Mouse (Mus musculus) CH12.LX (cell line): ENCODE results near the gene Tgfb2. TPM values are rescaled to one million over a fixed set of nuclear protein-coding genes. Genes with fewer than 3 reads are reported as not detected.

Source experiments
- DNase-seq: peaks from one replicate; pipeline ENCODE4 v3.0.0-alpha.2; 2013; ENCODE audit errors: extremely low read depth
- H3K27ac ChIP-seq: 2 replicates; pipeline ENCODE4 v1.5.1; 2012; ENCODE audit warnings: low read depth, mild to moderate bottlenecking, control low read depth, moderate library complexity; ENCODE audit not compliant: insufficient read depth
- H3K27me3 ChIP-seq: replicated peaks from 2 replicates; pipeline ENCODE3; 2012; ENCODE audit warnings: inconsistent platforms
- H3K36me3 ChIP-seq, 2 experiments: replicated peaks in 1 of 2; 2 replicates each; pipeline versions ENCODE3 to v1.6.1; 2012; ENCODE audit warnings: inconsistent platforms in 1 of 2, low read length in 1 of 2, mild to moderate bottlenecking in 1 of 2, mixed read lengths in 1 of 2, moderate library complexity in 1 of 2; ENCODE audit not compliant: control insufficient read depth in 1 of 2, insufficient read depth in 1 of 2
- H3K4me1 ChIP-seq, 2 experiments: 2 replicates each; pipeline ENCODE4 v1.6.1; 2012; ENCODE audit warnings: inconsistent platforms in 1 of 2, moderate library complexity in 1 of 2; ENCODE audit not compliant: insufficient read depth in 2 of 2, control insufficient read depth in 1 of 2
- H3K4me2 ChIP-seq: 2 replicates; pipeline ENCODE4 v1.6.1; 2012; ENCODE audit warnings: low read depth, mild to moderate bottlenecking, control low read depth; ENCODE audit not compliant: poor library complexity, insufficient read depth, severe bottlenecking
- H3K4me3 ChIP-seq, 3 experiments: fragments of 150-350 bp in 1 of 3; sonication (generic) in 1 of 3; replicated peaks in 1 of 3; 2 replicates each; pipeline versions ENCODE3 to v1.5.1; 2011 to 2012; ENCODE audit warnings: low read depth in 2 of 3, low read length in 2 of 3, mild to moderate bottlenecking in 2 of 3, moderate library complexity in 2 of 3, control low read depth in 1 of 3, improper control_type of control experiment in 1 of 3, inconsistent platforms in 1 of 3, mixed read lengths in 1 of 3; ENCODE audit not compliant: poor library complexity in 1 of 3
- H3K79me2 ChIP-seq: replicated peaks from 2 replicates; pipeline ENCODE4 v1.6.1; 2012; ENCODE audit warnings: mild to moderate bottlenecking, moderate library complexity; ENCODE audit not compliant: control insufficient read depth, poor library complexity, insufficient read depth, severe bottlenecking; ENCODE audit errors: extremely low read depth
- H3K9ac ChIP-seq: 2 replicates; pipeline ENCODE4 v1.6.1; 2012; ENCODE audit warnings: low read depth, mild to moderate bottlenecking, control low read depth, moderate library complexity; ENCODE audit not compliant: insufficient read depth
- H3K9me3 ChIP-seq: replicated peaks from 2 replicates; pipeline ENCODE3; 2012; ENCODE audit warnings: low read length, inconsistent platforms, mixed read lengths
- BHLHE40 ChIP-seq: IDR thresholded peaks from 2 replicates; pipeline ENCODE4 v1.6.1; 2011; ENCODE audit warnings: mild to moderate bottlenecking, low read depth, low read length, improper control_type of control experiment
- CHD1 ChIP-seq: IDR thresholded peaks from 2 replicates; pipeline ENCODE4 v1.6.1; 2012; ENCODE audit warnings: low read depth, low read length, improper control_type of control experiment, inconsistent platforms
- CTCF ChIP-seq, 2 experiments: IDR thresholded peaks in 1 of 2; conservative IDR thresholded peaks in 1 of 2; 2 replicates each; pipeline ENCODE4 v1.5.1; 2011 to 2012; ENCODE audit warnings: low read depth in 2 of 2, low read length in 2 of 2, improper control_type of control experiment in 1 of 2, inconsistent platforms in 1 of 2, mild to moderate bottlenecking in 1 of 2, moderate library complexity in 1 of 2
- E2F4 ChIP-seq: IDR thresholded peaks from 2 replicates; pipeline ENCODE4 v1.6.1; 2011; ENCODE audit warnings: low read depth, low read length, improper control_type of control experiment; ENCODE audit not compliant: insufficient replicate concordance
- ETS1 ChIP-seq: conservative IDR thresholded peaks from 2 replicates; pipeline ENCODE4 v1.6.1; 2012; ENCODE audit warnings: low read depth, mild to moderate bottlenecking, inconsistent platforms, low read length, improper control_type of control experiment, moderate library complexity
- MAX ChIP-seq: IDR thresholded peaks from 2 replicates; pipeline ENCODE4 v1.6.1; 2011; ENCODE audit warnings: low read length, improper control_type of control experiment
- MEF2A ChIP-seq: IDR thresholded peaks from 2 replicates; pipeline ENCODE4 v1.6.1; 2014; ENCODE audit warnings: low read depth, mild to moderate bottlenecking, inconsistent platforms, low read length, improper control_type of control experiment, borderline replicate concordance
- MYC ChIP-seq: IDR thresholded peaks from 2 replicates; pipeline ENCODE4 v1.6.1; 2011; ENCODE audit warnings: low read depth, mild to moderate bottlenecking, improper control_type of control experiment, low read length
- SIN3A ChIP-seq: IDR thresholded peaks from 2 replicates; pipeline ENCODE4 v1.6.1; 2012; ENCODE audit warnings: low read length, improper control_type of control experiment, inconsistent platforms
- USF1 ChIP-seq: IDR thresholded peaks from 2 replicates; pipeline ENCODE4 v1.6.1; 2014; ENCODE audit warnings: low read depth, mild to moderate bottlenecking, inconsistent platforms, low read length, improper control_type of control experiment
- ZMIZ1 ChIP-seq: IDR thresholded peaks from 2 replicates; pipeline ENCODE4 v1.6.1; 2012; ENCODE audit warnings: low read depth, mild to moderate bottlenecking, inconsistent platforms, low read length, improper control_type of control experiment
- dilution Hi-C: fragments of 300-500 bp; cut with MboI; formaldehyde crosslinking; loops from 2 replicates; pipeline ENCODE4 v1.14.3; 2020; ENCODE audit warnings: low sequenced_read_pairs; ENCODE audit not compliant: extremely low pct_unique_long_range_greater_than_20kb, extremely low pct_ligation_motif_present
- in situ Hi-C: fragments of 300-500 bp; cut with MboI; formaldehyde crosslinking; loops from 3 replicates; pipeline ENCODE4 v1.14.3; 2019; ENCODE audit warnings: low sequenced_read_pairs, low pct_ligation_motif_present, low pct_unique_long_range_greater_than_20kb, mixed read lengths
- polyA plus RNA-seq: library from polyadenylated mRNA; unstranded; fragments of >175 nt; gene quantifications from 2 replicates; pipeline ENCODE4 v1.2.1, GENCODE M21; 2012; ENCODE audit warnings: low read depth; ENCODE audit not compliant: insufficient read length
- total RNA-seq, 2 experiments: library from RNA; depleted of rRNA; stranded (reverse); fragments of 300-350 nt in 1 of 2; fragments of >200 nt in 1 of 2; gene quantifications; 2 replicates each; pipeline ENCODE4 v1.2.3; 2012 to 2014

Gene Tgfb2
- total and polyA plus RNA-seq, 3 experiments = 0.04 TPM; not detected in 2

DNA sequence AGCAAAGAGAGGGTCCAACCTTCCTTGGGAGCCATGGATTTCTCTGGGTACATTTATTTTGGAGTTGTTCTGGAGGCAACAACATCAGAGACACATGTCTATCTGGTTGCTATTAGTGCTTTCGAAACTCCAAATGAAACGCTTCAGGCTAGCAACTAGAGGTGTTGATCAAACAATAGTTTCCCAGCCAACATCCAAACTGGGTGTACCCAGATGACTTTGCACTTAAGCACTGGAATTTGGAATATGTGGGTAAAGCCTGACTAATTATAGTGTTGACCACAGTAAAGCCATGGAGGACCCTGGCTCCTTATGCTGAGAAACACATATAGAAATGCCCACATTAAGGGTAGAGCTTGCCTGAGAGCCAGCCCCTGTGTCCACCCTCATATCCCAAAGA, 124.7 kb downstream of the Tgfb2 start:
- Histone ChIP-seq H3K36me3 (no peaks in the 10 kb centered on the region), H3K9ac (no peak overlapping the region), H3K27me3 (no peaks in the 10 kb centered on the region), H3K4me2 (no peak overlapping the region), H3K4me1 (no peaks in the 10 kb centered on the region), H3K9me3 (peaks cover 46% of the 10 kb centered on the region), H3K79me2 (no peaks in the 10 kb centered on the region), H3K4me3 (no peak overlapping the region), H3K27ac (no peak overlapping the region)
- TF ChIP-seq MEF2A (no peak), USF1 (no peak)
- no peak for DNase-seq
- in situ Hi-C loops = no loop called here
- dilution Hi-C loops = no loop called here

DNA sequence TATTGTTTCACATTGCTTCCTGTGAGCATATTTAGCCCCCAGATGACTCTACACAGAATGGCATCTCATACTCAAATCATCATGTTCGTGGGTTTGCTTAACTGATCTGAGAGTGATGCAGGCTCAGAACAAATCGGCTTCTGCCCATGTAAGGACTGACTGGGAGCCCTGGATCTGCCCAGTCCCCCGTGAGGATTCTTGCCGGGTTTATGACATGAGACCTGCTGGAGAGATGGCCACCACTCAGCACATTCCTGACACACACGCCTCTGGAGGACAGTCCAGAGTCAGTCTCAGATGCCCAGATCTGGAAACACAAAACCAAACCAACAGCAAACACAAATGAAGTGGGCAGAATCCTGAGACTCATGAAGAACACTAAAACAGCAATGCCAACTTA, 128.5 kb downstream of the Tgfb2 start:
- Histone ChIP-seq H3K27ac (no peak overlapping the region), H3K79me2 (no peaks in the 10 kb centered on the region), H3K9ac (no peak overlapping the region), H3K27me3 (no peaks in the 10 kb centered on the region), H3K4me2 (no peak overlapping the region), H3K9me3 (peaks cover 59% of the 10 kb centered on the region), H3K36me3 (no peaks in the 10 kb centered on the region), H3K4me1 (no peaks in the 10 kb centered on the region), H3K4me3 (no peak overlapping the region)
- in situ Hi-C loops (no loop called here), dilution Hi-C loops (no loop called here)
- no peak for DNase-seq
- TF ChIP-seq MYC (no peak), E2F4 (no peak), CHD1 (no peak), BHLHE40 (no peak), MAX (no peak), ETS1 (no peak), CTCF (conservative IDR thresholded peaks at IDR 0.05 in 1 of 2, IDR thresholded peaks at IDR 0.05 in 1 of 2; ENCODE audit: low read depth in 2 of 2, low read length in 2 of 2) (no peak)

DNA sequence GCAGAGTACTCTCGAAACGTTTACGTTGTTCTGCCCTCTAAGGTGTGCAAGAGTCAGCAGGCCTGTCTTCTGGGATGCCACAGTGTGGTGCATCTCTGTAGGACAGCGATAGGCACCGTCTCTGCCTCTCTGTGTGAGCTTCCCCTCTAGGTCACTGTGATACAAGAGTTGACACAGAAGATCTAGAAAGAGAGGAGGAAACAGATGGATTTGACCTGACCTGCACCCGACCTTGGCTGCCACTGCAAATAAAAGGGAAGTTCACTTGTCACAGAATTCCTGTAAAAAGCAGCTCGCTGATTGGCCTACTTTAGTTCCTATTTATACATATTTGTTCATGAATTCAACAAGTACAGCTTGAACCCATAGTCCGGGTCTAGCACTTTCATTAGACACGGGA, 130.2 kb downstream of the Tgfb2 start:
- Histone ChIP-seq H3K36me3 (no peaks in the 10 kb centered on the region), H3K27me3 (no peaks in the 10 kb centered on the region), H3K4me2 (no peak overlapping the region), H3K9ac (no peak overlapping the region), H3K79me2 (no peaks in the 10 kb centered on the region), H3K4me1 (no peaks in the 10 kb centered on the region), H3K9me3 (peaks cover 63% of the 10 kb centered on the region), H3K27ac (no peak overlapping the region), H3K4me3 (no peak overlapping the region)
- no peak for DNase-seq
- dilution Hi-C loops (no loop called here), in situ Hi-C loops (no loop called here)
- TF ChIP-seq SIN3A (no peak), E2F4 (no peak), ZMIZ1 (no peak)
